Mouse (Mus musculus): ENCODE results near the gene Zfp106.

DNA sequence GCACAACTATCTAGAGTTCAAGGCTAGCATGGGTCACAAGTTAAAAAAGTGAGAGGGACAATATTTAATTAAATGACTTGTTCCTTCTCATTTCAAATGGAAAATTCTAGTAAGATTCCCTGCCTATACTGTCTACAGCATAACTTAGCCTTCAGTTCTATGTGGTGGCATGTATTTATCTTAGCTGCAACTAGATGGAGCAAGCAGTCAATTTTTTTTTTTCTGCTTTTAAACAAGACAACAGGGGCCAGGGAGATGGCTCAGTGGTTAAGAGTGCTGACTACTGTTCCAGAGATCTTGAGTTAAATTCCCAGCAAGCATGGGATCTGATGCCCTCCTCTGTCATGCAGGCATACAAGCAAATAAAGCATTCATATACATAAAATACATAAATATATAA, 34.1 kb downstream of the Zfp106 start:
- TF ChIP-seq CTCF (IDR thresholded peaks at IDR 0.05; ENCODE audit: borderline replicate concordance, insufficient read depth, low read depth, low read length): no peak
- TF ChIP-seq POLR2A (IDR thresholded peaks at IDR 0.05; ENCODE audit: borderline replicate concordance, insufficient read depth, low read length): no peak
